Mouse (Mus musculus): ENCODE results near the gene Tgif2. TPM values are rescaled to one million over a fixed set of nuclear protein-coding genes. Genes with fewer than 3 reads are reported as not detected.

The Tgif2 gene
- polyA plus RNA-seq, 1 experiment: 2.3 TPM

DNA sequence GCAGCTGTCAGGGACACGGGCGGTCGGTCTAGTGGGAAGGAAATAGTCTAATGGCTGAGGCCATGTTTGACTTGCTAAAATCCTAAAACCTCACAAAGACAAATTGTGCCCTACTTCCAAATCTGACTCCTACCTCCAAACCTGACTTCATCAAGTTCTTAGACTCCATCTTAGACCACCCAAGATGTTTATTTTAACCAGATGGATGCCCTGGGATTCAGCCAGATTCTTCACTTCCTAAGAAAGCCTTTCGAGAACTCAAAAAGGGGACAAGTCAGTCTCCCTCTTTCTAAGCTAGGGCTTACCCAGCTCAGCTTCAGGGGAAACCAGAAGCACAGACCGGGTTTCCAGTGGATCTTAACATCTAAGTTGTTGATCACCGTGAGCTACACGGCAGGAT, 18.9 kb downstream of the Tgif2 start:
- TF ChIP-seq POLR2A (IDR thresholded peaks at IDR 0.05; ENCODE audit: borderline replicate concordance, insufficient read depth, low read length) (no peak), CTCF (IDR thresholded peaks at IDR 0.05; ENCODE audit: borderline replicate concordance, insufficient read depth, low read depth, low read length) (no peak)
- H3K27ac ChIP-seq (ENCODE audit: insufficient read depth, low read length): no peak overlapping the region
- H3K27me3 ChIP-seq (ENCODE audit: control insufficient read depth, insufficient read depth, low read length): no peaks in the 10 kb centered on the region
- no peak overlapping the region for H3K4me3 ChIP-seq (replicated peaks; ENCODE audit: insufficient read depth, low read depth, low read length)
- DNase-seq: no peak
- WGBS: 51% methylated on average over 7 of the region's 7 CpGs
- H3K4me1 ChIP-seq (ENCODE audit: control insufficient read depth, insufficient read depth, low read length): no peaks in the 10 kb centered on the region; the same call in 1 of the 2 replicates

DNA sequence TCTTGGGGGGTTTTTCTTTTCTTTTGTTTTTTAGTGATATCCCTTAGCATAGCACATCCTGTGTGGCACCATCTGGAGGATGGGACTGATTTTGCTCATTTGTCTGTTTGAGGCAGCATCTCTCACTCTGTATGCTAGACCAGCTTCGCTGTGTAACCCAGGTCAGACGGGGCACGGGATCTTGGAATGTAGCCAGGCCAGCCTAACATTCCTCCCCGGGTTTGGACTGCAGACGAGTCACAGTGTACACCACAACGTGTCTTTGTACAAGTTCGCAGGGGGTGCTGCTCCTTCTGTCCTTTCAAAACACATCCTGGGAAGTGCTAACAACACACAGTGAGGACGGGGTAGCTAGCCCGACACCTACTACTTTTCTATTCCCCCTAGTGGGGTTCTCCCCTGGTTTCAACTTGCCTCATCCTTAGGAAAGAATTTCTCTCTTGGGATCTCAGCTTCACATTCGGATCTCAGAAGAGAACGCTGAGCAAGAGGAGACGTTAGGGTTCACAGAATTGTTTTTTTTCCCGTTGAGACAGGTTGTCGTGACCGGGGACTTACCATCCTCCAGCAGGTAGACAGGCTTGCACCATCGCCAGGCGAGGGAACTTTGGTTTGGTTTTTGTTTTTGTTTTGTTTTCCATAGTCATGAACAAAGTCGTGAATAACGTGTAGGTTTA, 22.4 kb downstream of the Tgif2 start:
- DNase-seq: peak; percentile 49
- peaks cover 9% of the 10 kb centered on the region; the same call in 1 of the 2 replicates for H3K4me1 ChIP-seq (ENCODE audit: control insufficient read depth, insufficient read depth, low read length)
- WGBS: under 1% methylated on average over 19 of the region's 19 CpGs
- TF ChIP-seq POLR2A (IDR thresholded peaks at IDR 0.05; ENCODE audit: borderline replicate concordance, insufficient read depth, low read length): no peak
- TF ChIP-seq CTCF (IDR thresholded peaks at IDR 0.05; ENCODE audit: borderline replicate concordance, insufficient read depth, low read depth, low read length): no peak
- no peaks in the 10 kb centered on the region for H3K27me3 ChIP-seq (ENCODE audit: control insufficient read depth, insufficient read depth, low read length)
- peak overlapping the region; percentile 76 for H3K4me3 ChIP-seq (replicated peaks; ENCODE audit: insufficient read depth, low read depth, low read length)
- H3K27ac ChIP-seq (ENCODE audit: insufficient read depth, low read length): peak overlapping the region; percentile 57

DNA sequence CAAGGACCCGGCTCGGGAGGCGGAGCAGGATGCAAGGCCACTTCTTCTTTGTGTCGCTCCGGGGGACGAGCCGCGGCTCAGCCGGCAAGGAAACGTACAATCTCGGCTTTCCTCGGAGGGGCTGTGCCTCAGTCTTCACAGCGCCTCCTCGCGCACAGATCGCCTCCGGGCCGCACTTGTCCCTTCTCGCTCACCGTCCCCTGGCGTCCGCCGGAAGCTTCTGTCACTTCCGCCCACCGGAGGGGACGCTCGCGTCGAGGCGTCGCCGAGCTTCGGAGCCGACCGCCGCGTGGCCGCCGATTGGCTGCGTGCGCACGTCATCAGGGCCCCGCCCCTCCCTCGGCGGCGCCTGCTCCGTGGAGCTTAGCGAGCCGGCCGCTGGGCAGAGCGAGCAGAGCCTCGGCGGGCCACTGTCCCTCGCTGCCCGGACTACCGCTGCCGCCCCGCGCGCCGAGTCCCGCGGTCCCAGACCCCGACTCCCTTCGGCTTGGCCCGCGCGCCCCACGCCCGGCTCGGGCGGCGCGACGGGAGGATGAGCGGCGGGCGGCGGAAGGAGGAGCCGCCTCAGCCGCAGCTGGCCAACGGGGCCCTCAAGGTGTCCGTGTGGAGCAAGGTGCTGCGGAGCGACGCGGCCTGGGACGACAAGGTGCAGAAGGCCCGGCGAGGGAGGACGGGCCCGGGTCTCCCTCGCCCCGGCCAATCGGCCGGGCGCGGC, 23.1 kb downstream of the Tgif2 start, which contains the start of gene Rab5if:
Gene Rab5if, plus strand, starts transcription at position 357 of the 715 bp plus-strand sequence.
- TF ChIP-seq CTCF (IDR thresholded peaks at IDR 0.05; ENCODE audit: borderline replicate concordance, insufficient read depth, low read depth, low read length) (peak; percentile 18; the same call in 1 of the 2 replicates), POLR2A (IDR thresholded peaks at IDR 0.05; ENCODE audit: borderline replicate concordance, insufficient read depth, low read length) (peak; percentile 54)
- no peaks in the 10 kb centered on the region for H3K27me3 ChIP-seq (ENCODE audit: control insufficient read depth, insufficient read depth, low read length)
- H3K4me1 ChIP-seq (ENCODE audit: control insufficient read depth, insufficient read depth, low read length): peaks cover 9% of the 10 kb centered on the region; the same call in 1 of the 2 replicates
- peak; percentile 98 for DNase-seq
- H3K27ac ChIP-seq (ENCODE audit: insufficient read depth, low read length): peak within 1 kb of the TSS; percentile 57
- WGBS: under 1% methylated on average over 96 of the region's 98 CpGs
- H3K4me3 ChIP-seq (replicated peaks; ENCODE audit: insufficient read depth, low read depth, low read length): peak within 1 kb of the TSS; percentile 85

DNA sequence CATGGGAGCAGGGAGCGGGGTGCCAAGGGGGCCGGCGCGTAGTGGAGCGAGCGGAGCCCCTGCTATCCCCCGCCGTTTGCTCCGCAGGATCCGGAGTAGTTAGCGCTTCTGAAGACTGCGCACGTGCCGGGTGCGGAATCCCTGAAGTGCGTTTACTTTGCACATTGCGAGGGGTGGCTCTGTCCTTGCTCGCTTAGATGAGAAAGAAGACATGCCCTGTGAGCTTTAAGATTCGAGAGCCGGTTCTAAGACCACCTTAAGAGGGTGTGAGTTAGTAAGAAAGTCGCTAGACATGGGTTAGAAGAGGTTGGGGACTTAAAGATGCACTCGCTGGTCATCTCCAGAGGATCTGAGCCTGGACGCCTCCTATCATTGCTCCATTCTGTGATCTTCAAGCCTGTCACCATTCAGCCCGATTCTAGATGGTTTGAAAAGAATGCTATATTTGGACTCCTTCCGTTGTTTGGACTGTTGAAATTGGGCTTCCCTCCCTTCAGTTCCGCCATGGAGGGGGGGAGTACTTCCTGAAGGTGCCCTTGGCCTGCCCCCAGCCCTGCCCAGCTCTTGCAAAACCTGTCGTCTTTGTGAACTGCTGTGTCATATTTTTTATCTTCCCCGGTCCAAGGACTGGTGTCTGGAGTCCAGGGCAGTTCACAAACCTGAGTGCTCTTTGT, 23.8 kb downstream of the Tgif2 start:
- peak; percentile 18 to 31 for DNase-seq
- under 1% methylated on average over 28 of the region's 28 CpGs for WGBS
- Histone ChIP-seq H3K27ac (ENCODE audit: insufficient read depth, low read length) (peak overlapping the region; percentile 45; the same call in 1 of the 2 replicates), H3K4me1 (ENCODE audit: control insufficient read depth, insufficient read depth, low read length) (peaks cover 9% of the 10 kb centered on the region; the same call in 1 of the 2 replicates), H3K4me3 (replicated peaks; ENCODE audit: insufficient read depth, low read depth, low read length) (peak overlapping the region; percentile 85), H3K27me3 (ENCODE audit: control insufficient read depth, insufficient read depth, low read length) (no peaks in the 10 kb centered on the region)
- TF ChIP-seq CTCF (IDR thresholded peaks at IDR 0.05; ENCODE audit: borderline replicate concordance, insufficient read depth, low read depth, low read length) (no peak), POLR2A (IDR thresholded peaks at IDR 0.05; ENCODE audit: borderline replicate concordance, insufficient read depth, low read length) (no peak)

DNA sequence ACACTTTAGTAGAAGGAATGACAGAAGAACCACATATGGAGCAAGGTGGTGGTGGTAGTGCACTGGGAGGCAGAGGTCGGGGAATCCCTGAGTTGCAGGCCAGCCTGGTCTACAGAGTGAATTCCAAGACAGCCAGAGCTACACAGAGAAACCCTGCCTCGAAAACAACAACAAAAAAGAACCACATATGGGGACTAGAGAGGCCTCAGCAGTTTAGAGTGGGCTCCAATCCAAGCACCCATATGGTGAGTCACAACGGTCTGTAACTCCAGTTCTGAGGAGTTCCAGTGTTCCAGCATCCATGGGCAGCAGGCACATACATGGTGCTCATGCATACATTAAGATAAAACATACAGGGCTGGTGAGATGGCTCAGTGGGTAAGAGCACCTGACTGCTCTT, 24.7 kb downstream of the Tgif2 start:
- Histone ChIP-seq H3K27me3 (ENCODE audit: control insufficient read depth, insufficient read depth, low read length) (no peaks in the 10 kb centered on the region), H3K27ac (ENCODE audit: insufficient read depth, low read length) (no peak overlapping the region), H3K4me3 (replicated peaks; ENCODE audit: insufficient read depth, low read depth, low read length) (peak overlapping the region; percentile 85), H3K4me1 (ENCODE audit: control insufficient read depth, insufficient read depth, low read length) (peaks cover 11% of the 10 kb centered on the region; the same call in 1 of the 2 replicates)
- WGBS: 9% methylated on average over 3 of the region's 3 CpGs
- TF ChIP-seq POLR2A (IDR thresholded peaks at IDR 0.05; ENCODE audit: borderline replicate concordance, insufficient read depth, low read length) (no peak), CTCF (IDR thresholded peaks at IDR 0.05; ENCODE audit: borderline replicate concordance, insufficient read depth, low read depth, low read length) (no peak)
- DNase-seq: peak; percentile 45 to 61

DNA sequence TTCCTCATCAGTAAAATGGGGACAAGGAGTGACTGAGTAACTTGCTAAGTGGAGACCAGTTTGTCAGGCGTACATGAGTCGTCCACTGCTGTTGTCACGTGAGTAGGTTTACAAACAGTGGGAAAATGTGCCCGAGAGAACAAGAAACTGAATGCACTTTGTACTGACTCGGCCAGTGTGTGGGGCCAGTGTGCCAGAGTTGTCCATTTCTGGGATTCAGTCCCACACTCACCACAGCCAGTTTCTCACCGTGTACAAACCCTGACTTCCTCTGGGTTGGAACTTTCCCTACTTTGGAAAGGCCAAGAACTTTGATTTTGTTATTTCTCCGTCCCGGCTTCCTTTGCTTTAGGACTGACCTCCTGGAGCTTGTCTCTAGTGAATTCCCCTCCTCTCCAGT, 29.2 kb downstream of the Tgif2 start:
- peaks cover 22% of the 10 kb centered on the region; the same call in 1 of the 2 replicates for H3K4me1 ChIP-seq (ENCODE audit: control insufficient read depth, insufficient read depth, low read length)
- WGBS: 26% methylated on average over 8 of the region's 8 CpGs
- peak; percentile 54 to 57 for DNase-seq
- peak; percentile 14; the same call in 1 of the 2 replicates for TF ChIP-seq CTCF (IDR thresholded peaks at IDR 0.05; ENCODE audit: borderline replicate concordance, insufficient read depth, low read depth, low read length)
- no peak for TF ChIP-seq POLR2A (IDR thresholded peaks at IDR 0.05; ENCODE audit: borderline replicate concordance, insufficient read depth, low read length)
- no peaks in the 10 kb centered on the region for H3K27me3 ChIP-seq (ENCODE audit: control insufficient read depth, insufficient read depth, low read length)
- H3K4me3 ChIP-seq (replicated peaks; ENCODE audit: insufficient read depth, low read depth, low read length): no peak overlapping the region
- no peak overlapping the region for H3K27ac ChIP-seq (ENCODE audit: insufficient read depth, low read length)

DNA sequence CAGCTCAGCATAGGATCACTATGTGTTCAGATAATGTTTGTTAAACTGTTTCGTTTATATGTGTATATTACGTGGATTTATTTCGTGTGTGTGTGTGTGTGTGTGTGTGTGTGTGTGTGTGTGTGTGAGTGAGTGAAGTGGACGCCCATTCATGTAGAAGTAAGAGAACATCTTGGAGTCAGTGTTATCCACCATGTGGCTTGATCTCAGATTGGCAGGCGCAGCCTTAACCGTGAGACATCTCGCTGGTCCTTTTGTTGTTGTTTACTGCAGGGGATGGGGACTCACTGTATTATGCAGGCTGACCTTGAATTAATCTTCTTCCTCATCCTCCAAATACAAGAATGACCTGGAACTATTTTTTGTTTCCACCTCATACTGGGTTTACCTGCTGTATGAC, 29.7 kb downstream of the Tgif2 start:
- WGBS: 25% methylated on average over 7 of the region's 7 CpGs
- H3K4me1 ChIP-seq (ENCODE audit: control insufficient read depth, insufficient read depth, low read length): peaks cover 23% of the 10 kb centered on the region
- peak overlapping the region; percentile 35; the same call in 1 of the 2 replicates for H3K27ac ChIP-seq (ENCODE audit: insufficient read depth, low read length)
- no peaks in the 10 kb centered on the region for H3K27me3 ChIP-seq (ENCODE audit: control insufficient read depth, insufficient read depth, low read length)
- DNase-seq: peak in 1 of 2 experiments; percentile 49
- H3K4me3 ChIP-seq (replicated peaks; ENCODE audit: insufficient read depth, low read depth, low read length): no peak overlapping the region
- no peak for TF ChIP-seq CTCF (IDR thresholded peaks at IDR 0.05; ENCODE audit: borderline replicate concordance, insufficient read depth, low read depth, low read length)
- TF ChIP-seq POLR2A (IDR thresholded peaks at IDR 0.05; ENCODE audit: borderline replicate concordance, insufficient read depth, low read length): no peak

Data from cerebellum, adult 2 months (tissue).